Mouse (Mus musculus) liver, embryonic 18 days (tissue): ENCODE data around the gene Olfr623. TPM values are rescaled to one million over a fixed set of nuclear protein-coding genes. Genes with fewer than 3 reads are reported as not detected.

Experiments used
- polyA plus RNA-seq: library from polyadenylated mRNA; depleted of rRNA; stranded (reverse); fragments of >200 nt; gene quantifications from 2 replicates; pipeline ENCODE4 v1.2.3, GENCODE M21; 2012; rRNA removed

Olfr623 gene
- polyA plus RNA-seq, result not detected in 2 replicates

DNA sequence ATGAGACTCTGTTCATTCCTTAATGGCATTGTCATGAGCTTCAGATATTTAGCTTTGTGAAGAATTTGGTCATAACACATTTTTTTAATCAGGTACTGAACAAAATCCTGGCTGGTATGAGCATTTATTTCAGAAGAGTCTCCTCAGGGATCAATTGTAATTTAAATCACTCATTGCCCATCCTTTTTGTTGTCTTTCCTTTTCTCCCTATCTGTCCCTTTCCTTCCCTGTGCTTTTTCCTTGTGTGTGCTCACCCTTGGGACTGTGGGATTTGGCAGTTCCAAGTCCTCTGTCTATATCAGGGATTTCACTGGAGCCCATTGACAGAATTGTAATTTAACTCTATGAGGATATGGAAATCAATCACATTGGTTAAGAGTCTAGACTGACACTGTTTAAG, at the start of gene Olfr623:
TSS of gene Olfr623 (minus strand) at position 101 of the 400 bp plus-strand sequence.

DNA sequence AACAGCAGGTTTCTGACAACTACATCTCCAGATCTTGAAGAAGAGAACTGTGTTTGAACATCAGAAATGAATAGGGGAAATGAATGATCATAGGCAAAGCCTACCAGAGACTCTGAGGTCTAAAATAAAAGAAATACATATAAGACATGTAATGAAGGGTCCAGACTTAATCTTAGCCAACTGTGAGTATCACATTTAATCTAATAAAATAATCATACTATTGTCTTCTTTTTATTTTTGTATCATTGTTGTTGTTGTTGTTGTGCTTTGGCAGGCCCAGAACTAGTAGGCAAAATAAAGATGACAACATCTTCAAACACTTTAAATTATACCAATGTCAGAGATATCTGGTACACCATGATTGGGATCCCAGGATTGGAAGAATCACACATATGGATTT, 18.9 kb upstream of the Olfr623 start, which contains the start of gene Olfr625-ps1:
TSS of gene Olfr625-ps1 (plus strand) at position 301 of the 400 bp plus-strand sequence.

DNA sequence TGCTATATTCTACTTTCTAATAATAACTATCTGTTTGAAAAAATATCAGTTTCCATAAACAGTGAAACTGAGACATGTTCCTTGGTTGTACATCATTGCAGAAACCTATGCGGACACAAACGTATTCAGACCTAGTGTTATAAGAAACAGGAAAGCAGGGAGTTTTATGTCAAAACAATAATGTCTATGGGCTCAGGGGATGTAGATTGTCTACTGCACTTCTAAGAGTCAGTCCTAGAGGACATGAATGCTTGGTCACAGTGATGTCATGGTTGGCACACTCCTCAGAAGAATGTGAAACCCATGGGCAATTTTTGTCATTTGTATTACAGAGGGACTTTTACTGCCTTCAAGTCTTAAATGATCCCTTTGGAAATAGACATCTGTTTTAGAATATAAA, 7.6 kb upstream of the Olfr623 start, which contains the start of gene Olfr624:
TSS of gene Olfr624 (minus strand) at position 101 of the 400 bp plus-strand sequence.

DNA sequence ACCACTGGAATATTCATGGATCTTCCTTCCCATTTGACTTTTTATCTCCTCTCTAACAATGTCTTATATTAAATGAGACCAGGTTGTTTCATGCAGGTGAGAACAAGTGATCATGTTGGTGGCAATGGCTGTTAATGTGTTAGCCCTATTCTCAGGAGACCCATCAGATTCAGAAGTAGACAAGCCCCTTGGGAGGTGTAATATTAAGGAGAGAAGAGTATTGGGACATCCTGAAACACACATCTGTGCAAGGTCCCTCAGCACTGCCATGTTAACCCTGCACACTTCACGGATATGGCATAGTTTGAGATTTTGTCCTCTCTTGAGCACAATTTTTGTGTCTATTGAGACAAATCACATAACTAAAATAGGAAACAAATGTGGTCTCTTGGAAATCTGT, 20.9 kb downstream of the Olfr623 start, which contains the start of gene Olfr622:
TSS of gene Olfr622 (minus strand) at position 101 of the 400 bp plus-strand sequence.

DNA sequence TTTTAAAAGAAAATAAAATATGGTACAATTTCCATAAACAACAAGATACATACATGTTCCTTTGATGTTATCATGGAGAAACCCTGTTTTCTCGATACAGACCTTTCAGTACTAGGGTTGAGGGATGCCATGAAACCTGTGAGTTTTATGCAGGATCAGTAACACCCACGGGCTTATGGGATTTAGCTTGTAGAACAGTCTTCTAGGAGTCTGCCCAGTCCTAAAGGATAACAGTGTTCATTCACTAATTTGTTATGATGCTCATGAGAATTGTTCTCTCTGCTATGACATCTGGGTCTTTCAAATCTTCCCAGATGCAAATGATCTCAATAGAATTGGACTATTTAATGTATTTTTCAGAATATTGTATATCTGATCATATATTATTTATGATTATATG, 51.1 kb downstream of the Olfr623 start, which contains the start of gene Olfr620:
TSS of gene Olfr620 (minus strand) at position 101 of the 400 bp plus-strand sequence.

Other genes starting within 250 kb of the Olfr623 start
- not detected in 2 replicates for gene Usp17lc, start 248.6 kb downstream of the Olfr623 start, polyA plus RNA-seq
- gene Olfr605, start 218.3 kb downstream of the Olfr623 start, polyA plus RNA-seq, result not detected in 2 replicates
- not detected in 2 replicates for gene Olfr606, start 214.7 kb downstream of the Olfr623 start, polyA plus RNA-seq
- gene Olfr607, start 199.5 kb downstream of the Olfr623 start, polyA plus RNA-seq, result not detected in 2 replicates
- not detected in 2 replicates for gene Olfr608, start 193.8 kb downstream of the Olfr623 start, polyA plus RNA-seq
- gene Olfr609, start 165.6 kb downstream of the Olfr623 start, polyA plus RNA-seq, result not detected in 2 replicates
- gene Olfr610, start 151.6 kb downstream of the Olfr623 start, polyA plus RNA-seq, result not detected in 2 replicates
- gene Olfr611, start 142.9 kb downstream of the Olfr623 start, polyA plus RNA-seq, result not detected in 2 replicates
- gene Olfr612, start 121.0 kb downstream of the Olfr623 start, polyA plus RNA-seq, result not detected in 2 replicates
- gene Olfr613, start 115.6 kb downstream of the Olfr623 start, polyA plus RNA-seq, result not detected in 2 replicates
- gene Olfr615, start 107.6 kb downstream of the Olfr623 start, polyA plus RNA-seq, result not detected in 2 replicates
- not detected in 2 replicates for gene Olfr616, start 94.6 kb downstream of the Olfr623 start, polyA plus RNA-seq
- not detected in 2 replicates for gene Olfr617, start 90.6 kb downstream of the Olfr623 start, polyA plus RNA-seq
- not detected in 2 replicates for gene Olfr618, start 73.6 kb downstream of the Olfr623 start, polyA plus RNA-seq
- not detected in 2 replicates for gene Olfr619, start 63.1 kb downstream of the Olfr623 start, polyA plus RNA-seq
- gene Olfr620, start 51.2 kb downstream of the Olfr623 start, polyA plus RNA-seq, result not detected in 2 replicates
- 0.02 TPM in 1 of 2 replicates, not detected in the other for gene Olfr622, start 21.0 kb downstream of the Olfr623 start, polyA plus RNA-seq
- gene Olfr624, start 7.5 kb upstream of the Olfr623 start, polyA plus RNA-seq, result 0.01 TPM in 2 replicates
- not detected in 2 replicates for gene Olfr625-ps1, start 19.0 kb upstream of the Olfr623 start, polyA plus RNA-seq
- gene Olfr243, start 51.0 kb upstream of the Olfr623 start, polyA plus RNA-seq, result not detected in 2 replicates
- not detected in 2 replicates for gene Olfr628, start 66.7 kb upstream of the Olfr623 start, polyA plus RNA-seq
- 0.03 and 0.10 TPM in 2 replicates for gene Olfr629, start 81.2 kb upstream of the Olfr623 start, polyA plus RNA-seq
- 0.01 and 0.02 TPM in 2 replicates for gene Olfr630, start 93.6 kb upstream of the Olfr623 start, polyA plus RNA-seq
- 0.03 TPM in 1 of 2 replicates, not detected in the other for gene Olfr69, start 107.9 kb upstream of the Olfr623 start, polyA plus RNA-seq
- 0.04 and 0.08 TPM in 2 replicates for gene Olfr68, start 116.0 kb upstream of the Olfr623 start, polyA plus RNA-seq
- 0.01 TPM in 2 replicates for gene Olfr67, start 128.1 kb upstream of the Olfr623 start, polyA plus RNA-seq
- gene Hbb-bt, start 150.3 kb upstream of the Olfr623 start, polyA plus RNA-seq, result 28,363 and 31,511 TPM in 2 replicates
- 108,653 and 122,218 TPM in 2 replicates for gene Hbb-bs, start 164.4 kb upstream of the Olfr623 start, polyA plus RNA-seq
- gene Hbb-bh2, start 176.8 kb upstream of the Olfr623 start, polyA plus RNA-seq, result not detected in 2 replicates
- gene Hbb-bh1, start 179.5 kb upstream of the Olfr623 start, polyA plus RNA-seq, result 3.5 and 3.6 TPM in 2 replicates
- gene Hbb-y, start 189.5 kb upstream of the Olfr623 start, polyA plus RNA-seq, result 8.8 and 9.9 TPM in 2 replicates
- not detected in 2 replicates for gene Olfr66, start 222.6 kb upstream of the Olfr623 start, polyA plus RNA-seq
- not detected in 2 replicates for gene Olfr64, start 230.8 kb upstream of the Olfr623 start, polyA plus RNA-seq
- not detected in 2 replicates for gene Olfr65, start 239.8 kb upstream of the Olfr623 start, polyA plus RNA-seq